Mouse (Mus musculus) MEL (cell line): ENCODE measurements around the gene Gm49388. TPM values are rescaled to one million over a fixed set of nuclear protein-coding genes. Genes with fewer than 3 reads are reported as not detected.

Source experiments
- DNase-seq: peaks from one replicate; pipeline ENCODE4 v3.0.0; 2011; ENCODE audit warnings: low read depth, low spot score
- H3K27ac ChIP-seq: 2 replicates; pipeline ENCODE4 v1.5.1; 2012; ENCODE audit warnings: low read depth, mild to moderate bottlenecking, control low read depth, low read length, moderate library complexity; ENCODE audit not compliant: control insufficient read depth
- H3K27me3 ChIP-seq, 2 experiments: fragments of 150-350 bp in 1 of 2; sonication (generic) in 1 of 2; 2 replicates each; pipeline ENCODE4 v1.6.1; 2012; ENCODE audit warnings: low read length in 2 of 2, mild to moderate bottlenecking in 2 of 2, improper control_type of control experiment in 1 of 2, moderate library complexity in 1 of 2; ENCODE audit not compliant: insufficient read depth in 2 of 2, control insufficient read depth in 1 of 2
- H3K36me3 ChIP-seq, 2 experiments: 2 replicates each; pipeline ENCODE4 v1.6.1; 2012 to 2014; ENCODE audit warnings: low read length in 2 of 2, improper control_type of control experiment in 1 of 2, inconsistent platforms in 1 of 2, mild to moderate bottlenecking in 1 of 2; ENCODE audit not compliant: insufficient read depth in 2 of 2, control insufficient read depth in 1 of 2
- H3K4me1 ChIP-seq, 2 experiments: fragments of 150-350 bp in 1 of 2; sonication (generic) in 1 of 2; 2 replicates each; pipeline ENCODE4 v1.6.1; 2012; ENCODE audit warnings: low read length in 2 of 2, improper control_type of control experiment in 1 of 2, mild to moderate bottlenecking in 1 of 2; ENCODE audit not compliant: insufficient read depth in 2 of 2, control insufficient read depth in 1 of 2
- H3K4me3 ChIP-seq, 2 experiments: fragments of 150-350 bp in 1 of 2; sonication (generic) in 1 of 2; 2 replicates each; pipeline ENCODE4 v1.5.1; 2012; ENCODE audit warnings: low read depth in 2 of 2, low read length in 2 of 2, mild to moderate bottlenecking in 2 of 2, moderate library complexity in 2 of 2, control low read depth in 1 of 2, improper control_type of control experiment in 1 of 2; ENCODE audit not compliant: control insufficient read depth in 1 of 2, insufficient read depth in 1 of 2
- H3K79me2 ChIP-seq: 2 replicates; pipeline ENCODE4 v1.6.1; 2012; ENCODE audit warnings: mild to moderate bottlenecking, low read length, moderate library complexity; ENCODE audit not compliant: control insufficient read depth, poor library complexity, insufficient read depth
- H3K9ac ChIP-seq: 2 replicates; pipeline ENCODE4 v1.6.1; 2012; ENCODE audit warnings: low read depth, mild to moderate bottlenecking, control low read depth, low read length, moderate library complexity; ENCODE audit not compliant: control insufficient read depth, poor library complexity, severe bottlenecking
- H3K9me3 ChIP-seq: fragments of 150-350 bp; sonication (generic); replicated peaks from 2 replicates; pipeline ENCODE4 v1.6.1; 2012; ENCODE audit warnings: mild to moderate bottlenecking, low read length, improper control_type of control experiment, moderate library complexity; ENCODE audit not compliant: insufficient read depth
- BHLHE40 ChIP-seq: IDR thresholded peaks from 2 replicates; pipeline ENCODE4 v1.6.1; 2012; ENCODE audit warnings: low read depth, mild to moderate bottlenecking, inconsistent platforms, low read length, improper control_type of control experiment, borderline replicate concordance
- EP300 ChIP-seq, 2 experiments: IDR thresholded peaks; 2 replicates each; pipeline ENCODE4 v1.6.1; 2011; ENCODE audit warnings: improper control_type of control experiment in 2 of 2, low read length in 2 of 2, low read depth in 1 of 2, mild to moderate bottlenecking in 1 of 2
- ETS1 ChIP-seq: IDR thresholded peaks from 2 replicates; pipeline ENCODE4 v1.6.1; 2012; ENCODE audit warnings: low read depth, mild to moderate bottlenecking, inconsistent platforms, low read length, improper control_type of control experiment, moderate library complexity
- GATA1 ChIP-seq: IDR thresholded peaks from 2 replicates; pipeline ENCODE4 v1.6.1; 2011; ENCODE audit warnings: low read depth, low read length, improper control_type of control experiment
- JUND ChIP-seq: IDR thresholded peaks from 2 replicates; pipeline ENCODE4 v1.6.1; 2011; ENCODE audit warnings: low read depth, mild to moderate bottlenecking, improper control_type of control experiment, low read length
- MAFK ChIP-seq: IDR thresholded peaks from 2 replicates; pipeline ENCODE4 v1.6.1; 2011; ENCODE audit warnings: low read depth, mild to moderate bottlenecking, low read length, improper control_type of control experiment, borderline replicate concordance
- MAX ChIP-seq: IDR thresholded peaks from 2 replicates; pipeline ENCODE4 v1.6.1; 2011; ENCODE audit warnings: low read length, improper control_type of control experiment
- MEF2A ChIP-seq: IDR thresholded peaks from 2 replicates; pipeline ENCODE4 v1.6.1; 2014; ENCODE audit warnings: low read depth, mild to moderate bottlenecking, inconsistent platforms, low read length, improper control_type of control experiment; ENCODE audit not compliant: poor library complexity, insufficient replicate concordance, severe bottlenecking; ENCODE audit errors: extremely low read depth
- MXI1 ChIP-seq: IDR thresholded peaks from 2 replicates; pipeline ENCODE4 v1.6.1; 2011; ENCODE audit warnings: mild to moderate bottlenecking, low read depth, low read length, improper control_type of control experiment
- MYB ChIP-seq: IDR thresholded peaks from 2 replicates; pipeline ENCODE4 v1.6.1; 2011; ENCODE audit warnings: mild to moderate bottlenecking, low read depth, low read length, improper control_type of control experiment
- POLR2A ChIP-seq, 2 experiments: IDR thresholded peaks; 2 replicates each; pipeline ENCODE4 v1.6.1; 2011 to 2012; ENCODE audit warnings: low read length in 2 of 2, mild to moderate bottlenecking in 2 of 2, control low read depth in 1 of 2, improper control_type of control experiment in 1 of 2, low read depth in 1 of 2, moderate library complexity in 1 of 2; ENCODE audit not compliant: control insufficient read depth in 1 of 2, insufficient read depth in 1 of 2, poor library complexity in 1 of 2
- RAD21 ChIP-seq: IDR thresholded peaks from 2 replicates; pipeline ENCODE4 v1.6.1; 2011; ENCODE audit warnings: mild to moderate bottlenecking, low read depth, low read length, improper control_type of control experiment
- RCOR1 ChIP-seq: IDR thresholded peaks from 2 replicates; pipeline ENCODE4 v1.6.1; 2012; ENCODE audit warnings: low read depth, mild to moderate bottlenecking, inconsistent platforms, low read length, improper control_type of control experiment
- SIN3A ChIP-seq: IDR thresholded peaks from 2 replicates; pipeline ENCODE4 v1.6.1; 2012; ENCODE audit warnings: low read length, improper control_type of control experiment, inconsistent platforms
- SMC3 ChIP-seq: IDR thresholded peaks from 2 replicates; pipeline ENCODE4 v1.6.1; 2011; ENCODE audit warnings: low read depth, low read length, improper control_type of control experiment
- TAL1 ChIP-seq: IDR thresholded peaks from 2 replicates; pipeline ENCODE4 v1.6.1; 2012; ENCODE audit warnings: mild to moderate bottlenecking, inconsistent platforms, low read length, moderate library complexity, mixed read lengths
- TCF12 ChIP-seq: IDR thresholded peaks from 2 replicates; pipeline ENCODE4 v1.6.1; 2014; ENCODE audit warnings: low read depth, mild to moderate bottlenecking, inconsistent platforms, low read length, improper control_type of control experiment, moderate library complexity
- UBTF ChIP-seq: IDR thresholded peaks from 2 replicates; pipeline ENCODE4 v1.6.1; 2012; ENCODE audit warnings: low read depth, mild to moderate bottlenecking, inconsistent platforms, low read length, improper control_type of control experiment, moderate library complexity, borderline replicate concordance; ENCODE audit not compliant: insufficient read depth
- USF1 ChIP-seq: IDR thresholded peaks from 2 replicates; pipeline ENCODE4 v1.6.1; 2014; ENCODE audit warnings: low read depth, mild to moderate bottlenecking, inconsistent platforms, low read length, improper control_type of control experiment, moderate library complexity
- USF2 ChIP-seq, 2 experiments: IDR thresholded peaks; 2 replicates each; pipeline ENCODE4 v1.6.1; 2011 to 2012; ENCODE audit warnings: improper control_type of control experiment in 2 of 2, low read length in 2 of 2, borderline replicate concordance in 1 of 2, inconsistent platforms in 1 of 2, low read depth in 1 of 2, mild to moderate bottlenecking in 1 of 2; ENCODE audit not compliant: insufficient read depth in 1 of 2
- ZKSCAN1 ChIP-seq: IDR thresholded peaks from 2 replicates; pipeline ENCODE4 v1.6.1; 2012; ENCODE audit warnings: low read depth, mild to moderate bottlenecking, inconsistent platforms, low read length, improper control_type of control experiment, moderate library complexity
- polyA plus RNA-seq, 2 experiments: library from polyadenylated mRNA; stranded (reverse) in 1 of 2; unstranded in 1 of 2; fragments of >175 nt in 1 of 2; fragments of >200 nt in 1 of 2; gene quantifications; 2 replicates each; pipeline versions ENCODE4 v1.2.1 to v1.2.4; 2012; ENCODE audit warnings: low replicate concordance in 2 of 2, low read depth in 1 of 2; ENCODE audit not compliant: insufficient read length in 2 of 2, insufficient read depth in 1 of 2, missing spikeins in 1 of 2
- total RNA-seq: library from RNA; depleted of rRNA; stranded (reverse); fragments of 300-350 nt; gene quantifications from 2 replicates; pipeline ENCODE4 v1.2.3, GENCODE M21; 2012

Gene Gm49388
- total and polyA plus RNA-seq, 3 experiments, result 0.73 to 1.3 TPM; not detected in 1

GRCm38 (mm10) chr7:127810650-127811049 is 25.2 kb downstream of the Gm49388 start:
- Histone ChIP-seq H3K9ac (no peak overlapping the region), H3K79me2 (peaks cover 1% of the 10 kb centered on the region; the same call in 1 of the 2 replicates), H3K27me3 (no peaks in the 10 kb centered on the region), H3K9me3 (no peaks in the 10 kb centered on the region), H3K4me3 (no peak overlapping the region), H3K27ac (no peak overlapping the region), H3K4me1 (peaks cover 11 to 31% of the 10 kb centered on the region in 2 experiments), H3K36me3 (peaks cover 0 to 17% of the 10 kb centered on the region in 2 experiments; a peak in 2 of 4 replicates)
- TF ChIP-seq GATA1, result no peak
- TF ChIP-seq MYB, result no peak
- TF ChIP-seq USF1, result no peak
- TF ChIP-seq ETS1, result no peak
- TF ChIP-seq RAD21, result no peak
- TF ChIP-seq RCOR1, result no peak
- TF ChIP-seq TCF12, result no peak
- TF ChIP-seq UBTF, result no peak
- no peak for TF ChIP-seq SMC3
- no peak for TF ChIP-seq EP300 (IDR thresholded peaks at IDR 0.05; ENCODE audit: low read depth in 1 of 2, low read length in 2 of 2)
- no peak for TF ChIP-seq USF2 (IDR thresholded peaks at IDR 0.05; ENCODE audit: borderline replicate concordance in 1 of 2, insufficient read depth in 1 of 2, low read depth in 1 of 2, low read length in 2 of 2)
- no peak for TF ChIP-seq BHLHE40
- TF ChIP-seq SIN3A, result no peak
- no peak for TF ChIP-seq MAFK
- no peak for TF ChIP-seq ZKSCAN1
- TF ChIP-seq JUND, result no peak
- DNase-seq, result no peak

GRCm38 (mm10) chr7:127811240-127811639 is 25.8 kb downstream of the Gm49388 start:
- no peak for DNase-seq
- H3K27ac ChIP-seq, result no peak overlapping the region
- peaks cover 1% of the 10 kb centered on the region; the same call in 1 of the 2 replicates for H3K79me2 ChIP-seq
- no peaks in the 10 kb centered on the region for H3K27me3 ChIP-seq
- TF ChIP-seq JUND (no peak), POLR2A (IDR thresholded peaks at IDR 0.05; ENCODE audit: control insufficient read depth in 1 of 2, insufficient read depth in 1 of 2, low read depth in 1 of 2, low read length in 2 of 2, poor library complexity in 1 of 2) (no peak), MAX (no peak), GATA1 (no peak), MXI1 (no peak), MEF2A (no peak), TAL1 (no peak), EP300 (IDR thresholded peaks at IDR 0.05; ENCODE audit: low read depth in 1 of 2, low read length in 2 of 2) (no peak), MAFK (no peak)
- H3K4me1 ChIP-seq, result peaks cover 8 to 25% of the 10 kb centered on the region in 2 experiments
- H3K36me3 ChIP-seq, result peaks cover 0 to 13% of the 10 kb centered on the region in 2 experiments; a peak in 2 of 4 replicates
- no peaks in the 10 kb centered on the region for H3K9me3 ChIP-seq
- H3K4me3 ChIP-seq, result no peak overlapping the region
- H3K9ac ChIP-seq, result no peak overlapping the region
